Mouse (Mus musculus): ENCODE data around the gene Trak1. TPM values are rescaled to one million over a fixed set of nuclear protein-coding genes. Genes with fewer than 3 reads are reported as not detected.

The Trak1 gene
- polyA plus RNA-seq, 1 experiment from 2014 or later, result 49.9 TPM

GRCm38 (mm10) chr9:121382568-121382967 lies 85.3 kb downstream of the Trak1 start:
- ATAC-seq, result no peak
- H3K27ac ChIP-seq, result peak overlapping the region; percentile 61
- no peaks in the 10 kb centered on the region for H3K36me3 ChIP-seq (ENCODE audit: poor library complexity, severe bottlenecking)
- no peak overlapping the region for H3K9ac ChIP-seq
- no peak overlapping the region for H3K4me3 ChIP-seq
- no peaks in the 10 kb centered on the region for H3K27me3 ChIP-seq
- peaks cover 51% of the 10 kb centered on the region for H3K4me1 ChIP-seq
- H3K4me2 ChIP-seq, result no peak overlapping the region
- no peaks in the 10 kb centered on the region for H3K9me3 ChIP-seq (replicated peaks)
- WGBS, result 87% methylated on average over 14 of the region's 14 CpGs

- H3K36me3 ChIP-seq (ENCODE audit: poor library complexity, severe bottlenecking), result no peaks in the 10 kb centered on the region
- H3K4me1 ChIP-seq, result peaks cover 57% of the 10 kb centered on the region
- no peaks in the 10 kb centered on the region for H3K27me3 ChIP-seq
- no peak overlapping the region for H3K4me3 ChIP-seq
- peak overlapping the region; percentile 61 for H3K27ac ChIP-seq
- H3K9ac ChIP-seq, result no peak overlapping the region
- H3K9me3 ChIP-seq (replicated peaks), result no peaks in the 10 kb centered on the region
- H3K4me2 ChIP-seq, result no peak overlapping the region
- no peak for ATAC-seq
- 87% methylated on average over 9 of the region's 9 CpGs for WGBS
These were observed 85.9 kb downstream of the Trak1 start for GRCm38 (mm10) chr9:121383180-121383586.

GRCm38 (mm10) chr9:121384620-121385019 lies 87.3 kb downstream of the Trak1 start:
- Histone ChIP-seq H3K36me3 (ENCODE audit: poor library complexity, severe bottlenecking) (0 out of 2 replicates have a peak, but pooled peaks cover 1% of the 10 kb centered on the region), H3K9ac (no peak overlapping the region), H3K4me2 (no peak overlapping the region), H3K4me1 (peaks cover 64% of the 10 kb centered on the region), H3K27me3 (no peaks in the 10 kb centered on the region), H3K27ac (no peak overlapping the region; the same call in 1 of the 2 replicates), H3K9me3 (replicated peaks) (no peaks in the 10 kb centered on the region), H3K4me3 (no peak overlapping the region)
- ATAC-seq, result no peak
- WGBS, result 74% methylated on average over 7 of the region's 7 CpGs

GRCm38 (mm10) chr9:121385091-121385748 lies 87.9 kb downstream of the Trak1 start:
- Histone ChIP-seq H3K36me3 (ENCODE audit: poor library complexity, severe bottlenecking) (0 out of 2 replicates have a peak, but pooled peaks cover 5% of the 10 kb centered on the region), H3K9me3 (replicated peaks) (no peaks in the 10 kb centered on the region), H3K4me3 (no peak overlapping the region), H3K27ac (peak overlapping the region; percentile 83), H3K27me3 (no peaks in the 10 kb centered on the region), H3K9ac (peak overlapping the region; percentile 50; the same call in 1 of the 2 replicates), H3K4me2 (no peak overlapping the region), H3K4me1 (peaks cover 64% of the 10 kb centered on the region)
- WGBS, result 35% methylated on average over 16 of the region's 16 CpGs
- ATAC-seq, result peak; percentile 1; the same call in 1 of the 2 replicates

DNA sequence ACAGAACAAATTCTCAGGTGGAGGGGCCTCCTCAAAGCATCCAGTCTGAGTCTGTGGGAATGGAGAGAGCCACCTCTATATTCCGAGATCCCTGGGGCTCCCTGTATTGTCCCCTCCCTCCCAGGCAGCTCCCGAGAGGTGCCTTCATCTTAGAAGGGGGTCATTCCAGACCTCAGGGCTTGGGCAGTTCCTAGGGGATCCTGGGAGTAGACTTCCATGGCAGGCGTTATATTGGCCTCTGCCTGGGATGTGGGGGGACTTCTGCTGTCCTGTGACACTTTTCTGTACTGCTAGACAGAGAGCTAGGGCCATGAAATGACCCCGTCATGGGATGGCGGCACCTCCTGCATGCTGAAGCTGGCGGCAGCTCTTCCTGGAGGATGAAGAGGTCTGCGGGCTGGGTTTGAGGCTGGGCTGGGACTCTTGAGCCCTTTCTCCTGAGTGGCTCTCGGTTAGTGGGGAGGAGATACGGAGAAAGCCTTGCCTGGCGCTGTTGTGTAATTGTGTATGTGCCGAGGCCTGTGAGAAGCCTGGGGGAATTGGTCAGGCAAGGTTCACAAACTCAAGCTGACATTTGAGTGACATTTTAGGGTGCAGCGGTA lies 88.5 kb downstream of the Trak1 start:
- H3K9ac ChIP-seq, result peak overlapping the region; percentile 50; the same call in 1 of the 2 replicates
- no peaks in the 10 kb centered on the region for H3K9me3 ChIP-seq (replicated peaks)
- peaks cover 64% of the 10 kb centered on the region for H3K4me1 ChIP-seq
- no peaks in the 10 kb centered on the region for H3K27me3 ChIP-seq
- 0 out of 2 replicates have a peak, but pooled peaks cover 5% of the 10 kb centered on the region for H3K36me3 ChIP-seq (ENCODE audit: poor library complexity, severe bottlenecking)
- H3K4me3 ChIP-seq, result no peak overlapping the region
- no peak overlapping the region for H3K4me2 ChIP-seq
- peak overlapping the region; percentile 83 for H3K27ac ChIP-seq
- ATAC-seq, result no peak
- WGBS, result 79% methylated on average over 12 of the region's 12 CpGs

GRCm38 (mm10) chr9:121387539-121388272 lies 90.4 kb downstream of the Trak1 start:
- Histone ChIP-seq H3K9me3 (replicated peaks) (no peaks in the 10 kb centered on the region), H3K4me1 (peaks cover 48% of the 10 kb centered on the region), H3K27me3 (no peaks in the 10 kb centered on the region), H3K36me3 (ENCODE audit: poor library complexity, severe bottlenecking) (peaks cover 13% of the 10 kb centered on the region; the same call in 1 of the 2 replicates), H3K4me2 (no peak overlapping the region), H3K9ac (peak overlapping the region; percentile 24; the same call in 1 of the 2 replicates), H3K4me3 (no peak overlapping the region), H3K27ac (peak overlapping the region; percentile 1; the same call in 1 of the 2 replicates)
- 76% methylated on average over 9 of the region's 9 CpGs for WGBS
- ATAC-seq, result no peak

DNA sequence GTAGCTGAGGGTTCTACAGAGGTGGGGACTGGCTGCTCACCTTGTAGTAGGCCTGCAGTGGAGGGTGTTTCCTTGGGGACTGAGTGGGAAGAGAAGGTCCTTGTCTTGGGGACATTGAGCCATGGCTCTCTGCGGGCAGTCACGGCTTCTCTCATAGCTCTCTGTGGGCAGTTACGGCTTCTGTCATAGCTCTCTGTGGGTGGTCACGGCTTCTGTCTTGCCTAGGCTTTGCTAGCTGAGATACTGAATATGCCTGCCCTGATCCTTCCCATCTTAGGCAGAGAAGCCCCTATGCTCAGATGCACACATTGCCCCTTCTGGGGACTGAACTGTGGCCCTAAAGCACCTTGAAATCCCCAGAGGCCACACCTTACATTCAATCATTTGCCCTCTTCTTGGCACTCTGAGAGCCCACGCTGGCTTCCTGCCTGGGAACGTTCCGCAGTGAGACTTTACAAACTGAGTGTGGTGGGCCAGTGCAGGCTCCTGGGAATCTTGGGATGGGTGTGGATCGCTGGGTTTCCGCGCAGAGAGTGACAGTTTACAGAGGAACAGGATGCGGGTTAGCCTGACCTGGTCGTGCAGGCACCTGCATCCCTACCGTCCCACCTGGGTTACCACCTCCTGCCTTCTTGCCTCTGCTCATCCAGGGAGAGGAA lies 91.1 kb downstream of the Trak1 start:
- Histone ChIP-seq H3K4me3 (no peak overlapping the region), H3K27me3 (no peaks in the 10 kb centered on the region), H3K9ac (peak overlapping the region; percentile 24; the same call in 1 of the 2 replicates), H3K4me1 (peaks cover 41% of the 10 kb centered on the region), H3K9me3 (replicated peaks) (no peaks in the 10 kb centered on the region), H3K36me3 (ENCODE audit: poor library complexity, severe bottlenecking) (peaks cover 17% of the 10 kb centered on the region), H3K4me2 (no peak overlapping the region), H3K27ac (peak overlapping the region; percentile 1)
- WGBS, result 77% methylated on average over 13 of the region's 13 CpGs
- no peak for ATAC-seq

DNA sequence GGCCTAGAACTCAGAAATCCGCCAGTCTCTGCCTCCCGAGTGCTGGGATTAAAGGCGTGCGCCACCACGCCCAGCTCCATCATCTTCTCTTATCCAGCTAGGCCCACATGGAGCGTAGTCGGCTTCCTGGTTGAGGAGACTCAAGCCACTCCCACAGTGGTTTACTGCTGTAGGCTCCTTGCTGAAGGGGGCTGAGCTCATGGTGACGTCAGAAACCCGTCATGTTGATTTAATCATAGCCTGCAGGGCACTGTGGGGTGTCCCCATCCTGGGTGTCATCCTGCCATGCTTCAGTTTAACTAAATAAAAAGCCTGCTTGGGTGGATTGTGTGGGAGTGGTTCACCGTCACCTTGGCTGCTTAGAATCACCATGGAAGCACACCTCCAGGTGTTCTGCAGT lies 92.0 kb downstream of the Trak1 start:
- H3K9me3 ChIP-seq (replicated peaks), result no peaks in the 10 kb centered on the region
- WGBS, result 91% methylated on average over 10 of the region's 10 CpGs

GRCm38 (mm10) chr9:121391898-121392297 lies 94.6 kb downstream of the Trak1 start:
- Histone ChIP-seq H3K4me2 (no peak overlapping the region), H3K27ac (peak overlapping the region; percentile 27; the same call in 1 of the 2 replicates), H3K9me3 (replicated peaks) (no peaks in the 10 kb centered on the region), H3K9ac (no peak overlapping the region), H3K4me1 (peaks cover 23% of the 10 kb centered on the region), H3K36me3 (ENCODE audit: poor library complexity, severe bottlenecking) (peaks cover 23% of the 10 kb centered on the region), H3K27me3 (no peaks in the 10 kb centered on the region), H3K4me3 (no peak overlapping the region)
- ATAC-seq, result no peak
- WGBS, result 93% methylated on average over 13 of the region's 13 CpGs

More for the DNA sequence above, 92.0 kb downstream of the Trak1 start:
- Histone ChIP-seq H3K4me1 (peaks cover 34% of the 10 kb centered on the region), H3K4me3 (no peak overlapping the region), H3K9ac (no peak overlapping the region), H3K27me3 (no peaks in the 10 kb centered on the region), H3K27ac (no peak overlapping the region), H3K36me3 (ENCODE audit: poor library complexity, severe bottlenecking) (peaks cover 20% of the 10 kb centered on the region), H3K4me2 (no peak overlapping the region)
- ATAC-seq, result no peak

- WGBS, result 51% methylated on average over 5 of the region's 5 CpGs
- ATAC-seq, result no peak
- H3K4me3 ChIP-seq, result no peak overlapping the region
- H3K4me1 ChIP-seq, result peaks cover 25% of the 10 kb centered on the region
- no peak overlapping the region for H3K9ac ChIP-seq
- 0 out of 2 replicates have a peak overlapping the region, but pooled peaks have one; percentile 7 for H3K27ac ChIP-seq
- no peak overlapping the region for H3K4me2 ChIP-seq
- no peaks in the 10 kb centered on the region for H3K9me3 ChIP-seq (replicated peaks)
- H3K27me3 ChIP-seq, result no peaks in the 10 kb centered on the region
- peaks cover 23% of the 10 kb centered on the region for H3K36me3 ChIP-seq (ENCODE audit: poor library complexity, severe bottlenecking)
These were observed 95.1 kb downstream of the Trak1 start for GRCm38 (mm10) chr9:121392427-121392826.

GRCm38 (mm10) chr9:121393104-121393503 lies 95.8 kb downstream of the Trak1 start:
- Histone ChIP-seq H3K4me2 (no peak overlapping the region), H3K4me1 (peaks cover 25% of the 10 kb centered on the region), H3K4me3 (no peak overlapping the region), H3K27me3 (no peaks in the 10 kb centered on the region), H3K9me3 (replicated peaks) (no peaks in the 10 kb centered on the region), H3K27ac (no peak overlapping the region), H3K36me3 (ENCODE audit: poor library complexity, severe bottlenecking) (peaks cover 23% of the 10 kb centered on the region), H3K9ac (no peak overlapping the region)
- ATAC-seq, result no peak
- WGBS, result 91% methylated on average over 4 of the region's 4 CpGs

Measured in forebrain, embryonic 13.5 days (tissue).